Mouse (Mus musculus) thymus, postnatal 10 days (tissue): ENCODE results near the gene Gm8882.
"Not testable (repeated sequence)": the region's sequence is repeated elsewhere in the genome, so short reads cannot be mapped to it uniquely, and the experiment has no call there.

ENCODE experiments used
- DNase-seq, 2 experiments: peaks; one replicate each; pipeline ENCODE4 v3.0.0; 2021; ENCODE audit warnings: low spot score in 2 of 2

Gene Gm8882

DNA sequence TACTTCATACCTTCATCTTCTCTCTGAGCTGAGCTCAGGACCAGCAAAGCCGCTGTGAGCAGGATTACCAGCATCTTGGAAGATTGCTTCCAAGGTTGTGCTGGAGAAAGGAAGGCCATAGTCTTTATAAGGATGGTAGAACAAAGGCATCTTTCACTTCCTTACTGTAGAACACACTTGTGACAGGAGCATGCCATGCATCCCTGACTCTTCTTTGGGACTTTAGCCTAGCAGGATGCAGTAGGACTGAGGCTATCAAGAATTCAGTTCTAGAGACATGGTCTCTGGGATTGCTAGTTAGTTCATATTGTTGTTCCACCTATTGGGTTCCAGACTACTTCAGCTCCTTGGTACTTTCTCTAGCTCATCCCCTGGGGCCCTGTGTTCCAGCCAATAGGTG lies at the start of gene Gm8882:
Gene Gm8882 (minus strand): TSS at position 101 of the 400 bp plus-strand sequence.
- not testable (repeated sequence) for DNase-seq

DNA sequence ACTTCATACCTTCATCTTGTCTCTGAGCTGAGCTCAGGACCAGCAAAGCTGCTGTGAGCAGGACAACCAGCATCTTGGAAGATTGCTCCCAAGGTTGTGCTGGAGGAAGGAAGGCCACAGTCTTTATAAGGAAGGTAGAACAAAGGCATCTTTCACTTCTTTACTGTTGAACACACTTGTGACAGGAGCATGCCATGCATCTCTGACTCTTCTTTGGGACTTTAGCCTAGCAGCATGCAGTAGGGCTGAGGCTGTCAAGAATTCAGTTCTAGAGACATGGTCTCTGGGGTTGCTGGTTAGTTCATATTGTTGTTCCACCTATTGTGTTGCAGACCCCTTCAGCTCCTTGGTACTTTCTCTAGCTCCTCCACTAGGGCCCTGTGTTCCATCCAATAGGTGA lies 49.3 kb downstream of the Gm8882 start, which contains the start of gene Prpmp5:
Gene Prpmp5 (minus strand): TSS at position 101 of the 400 bp plus-strand sequence.
- not testable (repeated sequence) for DNase-seq
